Mouse (Mus musculus) ES-E14 (cell line): Measurements from ENCODE around the gene Accsl. TPM values are rescaled to one million over a fixed set of nuclear protein-coding genes. Genes with fewer than 3 reads are reported as not detected.

Experiments
- DNase-seq: peaks from one replicate; pipeline ENCODE4 v3.0.0-alpha.2; 2013; ENCODE audit warnings: low read depth, low spot score
- H3K27ac ChIP-seq: 2 replicates; pipeline ENCODE4 v1.5.1; 2012; ENCODE audit warnings: low read depth, mild to moderate bottlenecking, low read length, moderate library complexity, mixed read lengths; ENCODE audit not compliant: poor library complexity, insufficient read depth, severe bottlenecking
- H3K36me3 ChIP-seq: 2 replicates; pipeline ENCODE4 v1.6.1; 2012; ENCODE audit warnings: mild to moderate bottlenecking, low read length, moderate library complexity, mixed read lengths; ENCODE audit not compliant: control insufficient read depth, poor library complexity, insufficient read depth, severe bottlenecking
- H3K4me1 ChIP-seq, 2 experiments: fragments of 150-350 bp in 1 of 2; sonication (generic) in 1 of 2; 2 replicates each; pipeline ENCODE4 v1.6.1; 2012; ENCODE audit warnings: low read length in 2 of 2, mild to moderate bottlenecking in 1 of 2, mixed read lengths in 1 of 2; ENCODE audit not compliant: control insufficient read depth in 2 of 2, insufficient read depth in 2 of 2, poor library complexity in 1 of 2
- H3K4me3 ChIP-seq, 2 experiments: fragments of 150-350 bp in 1 of 2; sonication (generic) in 1 of 2; 2 replicates each; pipeline ENCODE4 v1.5.1; 2012; ENCODE audit warnings: low read length in 2 of 2, low read depth in 1 of 2, mild to moderate bottlenecking in 1 of 2, mixed read lengths in 1 of 2; ENCODE audit not compliant: insufficient read depth in 1 of 2, poor library complexity in 1 of 2, severe bottlenecking in 1 of 2
- H3K9ac ChIP-seq: 2 replicates; pipeline ENCODE4 v1.6.1; 2012; ENCODE audit warnings: low read depth, mild to moderate bottlenecking, low read length, mixed read lengths; ENCODE audit not compliant: poor library complexity, insufficient read depth, severe bottlenecking
- H3K9me3 ChIP-seq: fragments of 150-350 bp; sonication (generic); 2 replicates; pipeline ENCODE4 v1.6.1; 2012; ENCODE audit warnings: low read depth, mild to moderate bottlenecking, low read length; ENCODE audit not compliant: control insufficient read depth, insufficient read depth
- CHD2 ChIP-seq: IDR thresholded peaks from 2 replicates; pipeline ENCODE4 v1.6.1; 2014; ENCODE audit warnings: mild to moderate bottlenecking, low read depth, low read length, inconsistent platforms
- HCFC1 ChIP-seq: IDR thresholded peaks from 2 replicates; pipeline ENCODE4 v1.6.1; 2012; ENCODE audit warnings: low read length, inconsistent platforms, borderline replicate concordance; ENCODE audit not compliant: insufficient read depth
- MAFK ChIP-seq: IDR thresholded peaks from 2 replicates; pipeline ENCODE4 v1.6.1; 2014; ENCODE audit warnings: mild to moderate bottlenecking, low read depth, low read length, inconsistent platforms; ENCODE audit not compliant: insufficient read depth
- ZC3H11A ChIP-seq: IDR thresholded peaks from 2 replicates; pipeline ENCODE4 v1.6.1; 2012; ENCODE audit warnings: low read depth, mild to moderate bottlenecking, inconsistent platforms, low read length, borderline replicate concordance
- ZNF384 ChIP-seq: IDR thresholded peaks from 2 replicates; pipeline ENCODE4 v1.6.1; 2012; ENCODE audit warnings: low read depth, low read length, inconsistent platforms
- in situ Hi-C, 2 experiments: fragments of 600-800 bp; cut with MboI; formaldehyde crosslinking; loops; one replicate each; pipeline ENCODE4 v1.15.1; 2025; ENCODE audit warnings: low sequenced_read_pairs in 2 of 2, inconsistent platforms in 1 of 2; ENCODE audit not compliant: unreplicated experiment in 2 of 2
- total RNA-seq: library from RNA; depleted of rRNA; stranded (reverse); fragments of 300-350 nt; gene quantifications from 2 replicates; pipeline ENCODE4 v1.2.3, GENCODE M21; 2012

Accsl gene
- total RNA-seq, 1 experiment, result 21.4 TPM

GRCm38 (mm10) chr2:93840109-93840508 lies 28.8 kb downstream of the Accsl start:
- H3K27ac ChIP-seq, result no peak overlapping the region
- H3K4me1 ChIP-seq, result peaks cover 0 to 14% of the 10 kb centered on the region in 2 experiments; a peak in 2 of 4 replicates
- DNase-seq, result no peak
- H3K9me3 ChIP-seq, result no peaks in the 10 kb centered on the region
- H3K36me3 ChIP-seq, result peaks cover 3% of the 10 kb centered on the region; the same call in 1 of the 2 replicates
- in situ Hi-C loops, result no loop called here
- TF ChIP-seq MAFK, result no peak
- no peak for TF ChIP-seq ZC3H11A
- no peak for TF ChIP-seq ZNF384
- TF ChIP-seq CHD2, result no peak
- H3K4me3 ChIP-seq, result no peak overlapping the region
- no peak overlapping the region for H3K9ac ChIP-seq

DNA sequence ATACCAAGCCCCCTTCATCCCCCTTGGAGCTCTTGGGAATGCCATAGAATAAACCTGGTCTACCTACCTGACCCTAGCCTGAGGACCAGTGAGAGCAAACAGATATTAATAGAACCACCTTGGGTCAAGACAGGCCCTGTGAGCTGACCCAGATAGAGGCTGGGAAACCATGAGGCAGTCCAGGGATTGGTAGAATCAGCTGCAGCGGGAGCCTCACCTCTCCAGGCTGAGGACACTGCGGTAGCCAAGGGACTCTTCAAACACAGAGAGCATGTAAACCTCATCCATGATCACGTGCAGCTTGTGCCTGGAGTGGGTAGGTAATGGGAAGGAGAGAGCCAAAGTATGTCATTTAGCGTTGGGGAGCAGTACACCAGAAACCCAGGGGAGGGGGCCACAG lies 30.0 kb downstream of the Accsl start:
- Histone ChIP-seq H3K9me3 (no peaks in the 10 kb centered on the region), H3K9ac (no peak overlapping the region), H3K27ac (no peak overlapping the region), H3K4me1 (peaks cover 0 to 14% of the 10 kb centered on the region in 2 experiments; a peak in 2 of 4 replicates), H3K36me3 (peaks cover 2% of the 10 kb centered on the region; the same call in 1 of the 2 replicates), H3K4me3 (no peak overlapping the region)
- TF ChIP-seq ZNF384 (no peak), HCFC1 (no peak), CHD2 (no peak), MAFK (no peak), ZC3H11A (no peak)
- DNase-seq, result no peak
- in situ Hi-C loops, result no loop called here

GRCm38 (mm10) chr2:93836232-93836785 lies 32.6 kb downstream of the Accsl start:
- H3K4me3 ChIP-seq, result no peak overlapping the region
- H3K4me1 ChIP-seq, result peaks cover 0 to 14% of the 10 kb centered on the region in 2 experiments; a peak in 2 of 4 replicates
- no peak overlapping the region for H3K9ac ChIP-seq
- DNase-seq, result peak; percentile 64
- no peak overlapping the region for H3K27ac ChIP-seq
- in situ Hi-C loops, result no loop called here
- no peaks in the 10 kb centered on the region for H3K9me3 ChIP-seq
- TF ChIP-seq ZNF384 (no peak), MAFK (no peak)
- H3K36me3 ChIP-seq, result no peaks in the 10 kb centered on the region

DNA sequence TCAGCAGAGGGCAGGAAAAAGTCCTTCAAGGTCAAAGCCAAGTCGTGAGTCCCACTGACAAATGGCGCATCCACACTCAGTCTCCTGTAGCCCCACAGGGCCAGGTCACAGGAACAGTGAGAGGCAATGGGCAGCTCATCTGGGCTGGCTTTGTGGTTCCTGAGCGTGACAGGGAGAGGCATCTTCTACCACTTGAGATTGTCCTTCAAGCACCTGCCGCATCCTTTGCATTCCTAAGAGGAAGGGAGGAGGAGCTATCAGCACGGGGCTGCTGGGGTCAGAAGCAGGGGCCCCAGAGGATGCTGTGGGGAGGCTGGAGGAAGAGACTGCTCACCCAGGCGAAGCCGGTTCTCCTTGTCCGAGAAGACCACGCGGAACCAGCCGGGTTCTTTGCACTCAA lies 33.4 kb downstream of the Accsl start:
- Histone ChIP-seq H3K36me3 (no peaks in the 10 kb centered on the region), H3K4me1 (peaks cover 0 to 14% of the 10 kb centered on the region in 2 experiments; a peak in 2 of 4 replicates), H3K9ac (no peak overlapping the region), H3K4me3 (no peak overlapping the region), H3K27ac (no peak overlapping the region), H3K9me3 (no peaks in the 10 kb centered on the region)
- no peak for TF ChIP-seq HCFC1
- TF ChIP-seq MAFK, result no peak
- no peak for TF ChIP-seq CHD2
- no peak for TF ChIP-seq ZC3H11A
- no peak for TF ChIP-seq ZNF384
- no peak for DNase-seq
- in situ Hi-C loops, result no loop called here

DNA sequence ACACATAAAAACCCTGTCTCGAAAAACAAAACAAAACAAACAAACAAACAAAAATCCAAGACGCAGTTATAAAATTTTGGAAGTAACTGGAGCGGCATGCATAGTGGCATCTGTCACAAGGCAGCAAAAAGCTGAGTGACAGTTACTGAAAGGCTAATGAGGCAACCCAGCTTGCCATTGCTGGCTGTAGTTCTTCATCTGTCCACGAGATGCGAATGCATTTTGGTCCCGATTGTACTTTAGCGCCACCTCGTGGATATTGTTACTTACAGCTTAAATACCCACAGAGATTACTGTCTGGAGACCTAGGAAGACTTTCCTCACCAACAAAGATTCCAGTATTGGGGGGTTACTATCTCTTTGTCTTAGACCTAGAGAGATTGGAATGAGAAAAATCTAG lies 45.4 kb downstream of the Accsl start:
- TF ChIP-seq ZC3H11A (peak; percentile 53; the same call in 1 of the 2 replicates), HCFC1 (peak; percentile 68; the same call in 1 of the 2 replicates), MAFK (peak; percentile 4; the same call in 1 of the 2 replicates), CHD2 (no peak), ZNF384 (peak; percentile 66; the same call in 1 of the 2 replicates)
- Histone ChIP-seq H3K9me3 (no peaks in the 10 kb centered on the region), H3K36me3 (no peaks in the 10 kb centered on the region), H3K4me3 (no peak overlapping the region), H3K9ac (no peak overlapping the region), H3K4me1 (peaks cover 0 to 7% of the 10 kb centered on the region in 2 experiments; a peak in 1 of 4 replicates), H3K27ac (no peak overlapping the region)
- peak; percentile 96 for DNase-seq
- in situ Hi-C loops, result no loop called here
